In the genomic region with DNA sequence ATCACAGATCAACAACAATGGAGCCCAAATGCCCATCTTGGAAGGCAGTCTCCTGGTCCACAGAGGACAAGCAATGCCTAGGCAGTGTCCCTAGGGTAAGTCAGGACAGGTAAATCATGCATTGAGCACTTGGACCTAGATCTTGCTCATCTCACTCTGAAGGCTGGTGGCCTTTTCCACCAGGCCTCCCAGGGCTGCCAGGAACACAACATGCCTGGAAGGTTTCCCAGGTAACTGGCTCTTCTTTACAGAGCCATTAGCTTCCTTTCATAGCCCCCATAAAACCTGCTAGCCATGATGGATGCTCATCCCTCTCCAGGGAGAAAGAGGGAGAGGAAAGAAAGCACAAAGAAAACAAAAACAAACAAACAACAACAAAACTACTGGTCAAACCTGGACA, we compare ENCODE assay signal across 9 mouse cellular contexts. TPM values are rescaled to one million over a fixed set of nuclear protein-coding genes. Genes with fewer than 3 reads are reported as not detected.
DNase-seq lines count a peak whose midpoint lies in the region; ATAC-seq and TF ChIP-seq lines count a peak whose summit lies in the region.
"Had no signal": no experiment of that assay in that cellular context is flagged by ENCODE, and none has a peak within 500 bp of the region (broad histone marks: within the 10 kb centered on the region; RNA-seq: fewer than 3 reads in every experiment).

No protein-coding gene starts in this region.

- no peak overlapping the region for H3K4me3 ChIP-seq in heart, embryonic 11.5 days (ENCODE audit: low read depth, low read length)
- no peak overlapping the region for H3K4me3 ChIP-seq in thymus, adult 2 months (ENCODE audit: control insufficient read depth, insufficient read depth, low read length)
- H3K4me3 ChIP-seq in hindbrain, embryonic 14.5 days (replicated peaks; ENCODE audit: low read length): no peak overlapping the region
- H3K4me3 ChIP-seq: lung, embryonic 15.5 days had no signal

- no peak for ATAC-seq in heart, embryonic 11.5 days (replicated peaks; ENCODE audit: insufficient number of reproducible peaks, low FRiP score, low TSS enrichment)
- ATAC-seq in hindbrain, embryonic 14.5 days (ENCODE audit: low FRiP score): no peak
- ATAC-seq in erythroblast, adult 5-6 weeks (replicated peaks; ENCODE audit: low FRiP score, poor library complexity, severe bottlenecking): no peak

- H3K9ac ChIP-seq in heart, embryonic 11.5 days (ENCODE audit: low read depth, low read length): no peak overlapping the region
- no peak overlapping the region for H3K9ac ChIP-seq in hindbrain, embryonic 14.5 days
- H3K9ac ChIP-seq: lung, embryonic 15.5 days had no signal

- peak overlapping the region; percentile 3; the same call in 1 of the 2 replicates for H3K27ac ChIP-seq in heart, embryonic 11.5 days (ENCODE audit: low read depth, low read length)
- peak overlapping the region; percentile 90 for H3K27ac ChIP-seq in thymus, adult 2 months (ENCODE audit: control insufficient read depth, insufficient read depth, low read length)
- H3K27ac ChIP-seq in hindbrain, embryonic 14.5 days: peak overlapping the region; percentile 68
- H3K27ac ChIP-seq: kidney, postnatal 0 days had no signal

- no peak for TF ChIP-seq POLR2A in thymus, adult 2 months (IDR thresholded peaks at IDR 0.05; ENCODE audit: control insufficient read depth, extremely low read depth, insufficient read depth, low read length, poor library complexity)

- no peaks in the 10 kb centered on the region; the same call in 1 of the 2 replicates for H3K36me3 ChIP-seq in heart, embryonic 11.5 days (ENCODE audit: control insufficient read depth, insufficient read depth, low read length)
- no peaks in the 10 kb centered on the region for H3K36me3 ChIP-seq in thymus, adult 2 months (ENCODE audit: control insufficient read depth, insufficient read depth, low read length)
- no peaks in the 10 kb centered on the region for H3K36me3 ChIP-seq in hindbrain, embryonic 14.5 days (replicated peaks; ENCODE audit: control insufficient read depth, insufficient read depth)
- H3K36me3 ChIP-seq: lung, embryonic 15.5 days had no signal

- H3K27me3 ChIP-seq in heart, embryonic 11.5 days (ENCODE audit: control insufficient read depth, insufficient read depth, low read length): no peaks in the 10 kb centered on the region
- H3K27me3 ChIP-seq in thymus, adult 2 months (ENCODE audit: control insufficient read depth, insufficient read depth, low read length): no peaks in the 10 kb centered on the region
- H3K27me3 ChIP-seq in hindbrain, embryonic 14.5 days (ENCODE audit: control insufficient read depth, insufficient read depth, low read length): no peaks in the 10 kb centered on the region
- H3K27me3 ChIP-seq: lung, embryonic 15.5 days had no signal

- TF ChIP-seq CTCF in thymus, adult 2 months (IDR thresholded peaks at IDR 0.05; ENCODE audit: borderline replicate concordance, control insufficient read depth, extremely low read depth, insufficient read depth, low read length, poor library complexity): no peak

- DNase-seq in heart, adult 18-20 months: no peak
- DNase-seq in thymus, adult 2 months: no peak
- no peak for DNase-seq in thymus, postnatal 0 days (ENCODE audit: low spot score)
- no peak for DNase-seq in hindbrain, embryonic 14.5 days (ENCODE audit: low spot score)
- DNase-seq in lung, postnatal 14 days: no peak

- peaks cover 64% of the 10 kb centered on the region for H3K4me1 ChIP-seq in heart, embryonic 11.5 days (ENCODE audit: control insufficient read depth, insufficient read depth, low read length)
- H3K4me1 ChIP-seq in thymus, adult 2 months (replicated peaks; ENCODE audit: control insufficient read depth, insufficient read depth, low read length): peaks cover 56% of the 10 kb centered on the region
- peaks cover 51% of the 10 kb centered on the region for H3K4me1 ChIP-seq in hindbrain, embryonic 14.5 days (replicated peaks; ENCODE audit: control insufficient read depth, insufficient read depth, low read length)

- no peaks in the 10 kb centered on the region for H3K9me3 ChIP-seq in heart, embryonic 11.5 days (replicated peaks; ENCODE audit: control insufficient read depth, low read length)
- H3K9me3 ChIP-seq in hindbrain, embryonic 14.5 days (ENCODE audit: control insufficient read depth, low read length): no peaks in the 10 kb centered on the region
- H3K9me3 ChIP-seq: lung, embryonic 15.5 days had no signal

- H3K4me2 ChIP-seq in heart, embryonic 11.5 days: no peak overlapping the region
- H3K4me2 ChIP-seq in hindbrain, embryonic 14.5 days (replicated peaks): no peak overlapping the region
- H3K4me2 ChIP-seq: lung, embryonic 15.5 days had no signal

RNA-seq across cellular contexts. Expression of gene Arl6ip4, which starts 50.9 kb away (rescaled TPM):
- 65.7 and 74.6 TPM in 2 replicates for polyA plus RNA-seq in heart, embryonic 11.5 days (2014; fragmentation: Nextera tagmentation; extraction: Ambion mirVana)
- total RNA-seq in heart, adult 18-20 months (2021): 10 to 100 TPM; 36.3 to 37.8 TPM
- polyA plus RNA-seq in thymus, adult 2 months (2012; rRNA removed): 50.8 and 53.5 TPM in 2 replicates
- 132 and 146 TPM in 2 replicates for polyA plus RNA-seq in thymus, postnatal 0 days (2015; fragmentation: Nextera tagmentation; extraction: Ambion mirVana)
- polyA plus RNA-seq in hindbrain, embryonic 14.5 days (2014; fragmentation: Nextera tagmentation; extraction: Ambion mirVana): 62.6 and 72.1 TPM in 2 replicates
- total RNA-seq in erythroblast, adult 5-6 weeks (2015; ENCODE audit: low replicate concordance): 18.4 and 22.9 TPM in 2 replicates
- total RNA-seq in erythroblast, adult 5-6 weeks (2017; ENCODE audit: low replicate concordance): 12.2 and 65.1 TPM in 2 replicates

RNA-seq across cellular contexts. Expression of gene Ogfod2, which starts 54.6 kb away (rescaled TPM):
- 13.6 and 14.8 TPM in 2 replicates for polyA plus RNA-seq in heart, embryonic 11.5 days (2014; fragmentation: Nextera tagmentation; extraction: Ambion mirVana)
- 10 to 100 TPM; 15.1 to 17.5 TPM for total RNA-seq in heart, adult 18-20 months (2021)
- polyA plus RNA-seq in thymus, adult 2 months (2012; rRNA removed): 87.7 and 88.9 TPM in 2 replicates
- 35.6 and 41.8 TPM in 2 replicates for polyA plus RNA-seq in thymus, postnatal 0 days (2015; fragmentation: Nextera tagmentation; extraction: Ambion mirVana)
- polyA plus RNA-seq in hindbrain, embryonic 14.5 days (2014; fragmentation: Nextera tagmentation; extraction: Ambion mirVana): 21.8 and 26.4 TPM in 2 replicates
- total RNA-seq in erythroblast, adult 5-6 weeks (2015; ENCODE audit: low replicate concordance): 4.8 and 6.9 TPM in 2 replicates
- 13.9 and 19.9 TPM in 2 replicates for total RNA-seq in erythroblast, adult 5-6 weeks (2017; ENCODE audit: low replicate concordance)

Comparison
In these comparisons a context has a peak if more than half of its experiments do, and no peak if none do; other contexts are left out.
1. H3K27ac ChIP-seq: peak in every context shown above with its lines; median percentile 90 in thymus, adult 2 months; 68 in hindbrain, embryonic 14.5 days; 3 in heart, embryonic 11.5 days.